Mouse (Mus musculus): ENCODE data around the gene Setd7.
"Not testable (repeated sequence)": the region's sequence is repeated elsewhere in the genome, so short reads cannot be mapped to it uniquely, and the experiment has no call there.

Setd7 gene

DNA sequence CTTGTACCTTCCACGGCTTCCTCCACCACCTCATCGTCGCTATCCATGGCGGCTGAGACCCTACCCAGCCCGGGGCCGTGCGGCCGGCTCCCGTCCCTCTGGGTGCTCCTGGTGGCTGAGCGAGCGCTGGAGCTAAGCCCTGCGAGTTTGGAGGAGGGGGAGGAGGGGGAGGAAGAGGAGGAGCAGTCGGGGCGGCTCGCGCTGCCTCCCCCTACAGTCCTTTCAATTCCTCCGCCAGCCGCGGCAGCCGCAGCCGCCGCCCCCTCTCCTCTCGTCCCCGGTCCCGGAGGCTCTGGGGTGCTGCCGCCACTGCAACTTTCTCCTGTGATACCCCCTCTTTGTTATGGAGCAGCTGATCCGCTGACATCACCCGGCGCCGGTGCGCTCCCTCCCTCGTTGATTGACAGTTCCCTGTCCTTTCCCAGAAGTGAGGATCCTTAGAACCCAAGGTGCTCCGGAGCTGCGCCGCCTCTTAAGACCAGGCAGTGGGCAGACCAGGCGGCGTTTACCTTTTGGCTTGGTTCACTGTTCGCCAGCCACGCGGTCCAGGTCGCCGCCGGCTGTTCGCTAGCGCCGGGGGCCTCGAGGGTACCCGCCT, at the start of gene Setd7:
Setd7 (minus strand) TSS at position 369 of the 598 bp plus-strand sequence.
- peak; percentile 57 to 66 for DNase-seq (ENCODE audit: low spot score in 2 of 2)

- no peak for DNase-seq (ENCODE audit: low spot score in 2 of 2)
These were observed 43.8 kb upstream of the Setd7 start for GRCm38 (mm10) chr3:51604489-51604888.

- peak; percentile 47 to 54 for DNase-seq (ENCODE audit: low spot score in 2 of 2)
These were observed 43.1 kb upstream of the Setd7 start for GRCm38 (mm10) chr3:51603705-51604291.

DNA sequence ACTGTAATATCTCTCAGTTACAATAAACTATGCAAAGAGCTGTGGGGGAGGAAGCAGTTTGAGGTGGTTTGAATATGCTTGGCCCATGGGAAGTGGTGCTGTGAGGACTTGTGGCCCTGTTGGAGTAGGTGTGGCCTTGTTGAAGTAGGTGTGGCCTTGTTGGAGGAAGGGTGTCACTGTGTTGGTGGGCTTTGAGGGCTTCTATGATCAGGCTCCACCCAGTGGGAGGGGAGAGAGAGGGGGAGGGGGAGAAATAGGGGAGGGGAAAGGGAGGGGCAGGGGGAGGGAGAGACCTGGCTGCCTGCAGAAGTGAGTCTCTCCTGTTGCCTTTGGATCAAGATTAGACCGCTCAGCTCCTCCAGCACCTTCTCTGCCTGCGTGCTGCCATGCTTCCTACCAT, 40.8 kb upstream of the Setd7 start:
- no peak for DNase-seq (ENCODE audit: low spot score in 2 of 2)

DNA sequence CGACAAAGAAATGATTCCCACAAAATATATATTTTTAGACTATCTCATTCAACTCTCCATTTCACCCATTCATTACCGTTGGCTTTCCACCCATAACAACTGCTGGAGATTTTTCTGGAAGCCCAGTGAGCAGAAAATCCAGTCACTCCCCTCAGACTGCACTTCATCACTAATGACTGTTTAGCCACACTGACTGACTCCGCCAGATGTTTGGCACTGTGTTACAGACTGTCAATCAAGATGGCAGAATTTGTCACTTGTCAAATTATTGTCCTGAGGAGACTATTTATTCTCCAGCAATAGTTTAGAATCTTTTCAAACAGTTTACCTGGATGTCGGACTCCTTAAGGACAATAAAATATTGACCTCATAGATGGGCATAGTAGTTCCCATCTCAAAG, 40.0 kb upstream of the Setd7 start:
- no peak for DNase-seq (ENCODE audit: low spot score in 2 of 2)

GRCm38 (mm10) chr3:51599057-51599630, 38.5 kb upstream of the Setd7 start:
- DNase-seq (ENCODE audit: low spot score in 2 of 2): no peak

DNA sequence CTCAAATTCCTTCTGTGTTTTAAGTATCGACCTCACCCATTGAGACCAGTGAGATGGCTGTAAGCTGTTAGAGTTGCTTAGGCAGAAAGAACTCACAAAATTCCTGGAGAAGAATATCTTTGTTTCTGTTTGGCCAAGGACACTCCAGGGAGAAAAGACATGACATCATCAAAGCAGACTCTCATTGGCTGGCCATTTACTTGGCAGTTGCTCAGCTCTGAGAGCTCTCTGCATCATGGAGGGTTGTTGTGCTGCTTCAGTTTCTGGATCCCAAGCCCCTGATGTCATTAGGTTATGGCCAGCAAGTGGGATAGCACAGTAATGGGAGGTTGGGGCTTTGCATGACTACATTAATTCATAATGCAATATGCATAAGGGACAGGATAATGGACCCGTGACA, 35.9 kb upstream of the Setd7 start:
- DNase-seq (ENCODE audit: low spot score in 2 of 2): no peak

GRCm38 (mm10) chr3:51593506-51593905, 32.8 kb upstream of the Setd7 start:
- DNase-seq (ENCODE audit: low spot score in 2 of 2): no peak

DNA sequence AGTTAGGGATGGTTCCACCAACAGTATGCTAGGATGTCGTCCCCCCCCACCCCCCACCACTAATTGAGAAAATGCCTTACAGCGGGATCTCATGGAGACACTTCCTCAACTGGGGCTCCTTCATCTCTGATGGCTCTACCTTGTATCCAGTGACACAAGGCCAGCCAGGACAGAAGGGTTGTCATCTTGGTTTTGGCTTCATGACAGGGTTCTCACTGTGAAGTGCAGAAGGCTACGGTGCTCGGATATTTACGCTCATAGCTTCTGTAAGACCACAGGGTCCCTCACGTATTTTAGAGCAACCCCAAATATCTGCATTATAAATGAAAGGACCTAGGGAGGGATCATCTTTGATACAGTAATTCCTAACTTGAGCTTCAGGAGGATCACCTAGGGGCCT, 30.9 kb upstream of the Setd7 start:
- no peak for DNase-seq (ENCODE audit: low spot score in 2 of 2)

DNA sequence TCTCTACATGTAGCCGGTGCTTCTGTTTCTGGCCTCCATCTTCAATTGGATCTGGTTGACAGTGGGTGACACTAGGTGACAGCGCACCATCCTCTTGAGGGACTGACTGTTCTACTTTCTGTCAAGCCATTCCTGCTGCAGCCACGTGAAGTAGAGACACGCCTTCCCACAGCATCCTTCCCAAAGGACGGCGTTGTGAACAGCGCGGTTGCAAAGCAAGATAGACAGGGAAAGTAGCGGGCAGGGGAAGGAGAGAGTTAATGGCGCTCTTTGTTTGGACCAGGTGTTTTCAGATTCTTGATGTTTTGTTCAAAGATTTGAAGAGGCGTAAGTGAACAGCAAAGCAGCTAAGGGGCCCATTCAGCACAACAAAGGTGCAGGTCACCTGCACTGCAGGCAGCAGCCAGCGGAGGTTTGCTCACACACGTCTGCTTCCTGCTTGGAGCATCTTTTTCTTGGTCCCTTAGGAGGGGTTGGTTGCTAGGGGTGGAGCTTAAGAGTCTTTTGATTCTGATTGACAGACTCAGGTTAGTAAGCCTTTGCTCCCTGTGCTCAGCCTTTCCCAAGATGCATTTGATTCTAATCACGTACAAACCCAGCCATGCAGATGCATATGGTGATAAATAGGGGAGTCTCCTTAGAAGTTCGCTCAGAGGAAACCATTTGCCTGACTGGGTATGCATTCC, 29.7 kb upstream of the Setd7 start:
- no peak for DNase-seq (ENCODE audit: low spot score in 2 of 2)

DNA sequence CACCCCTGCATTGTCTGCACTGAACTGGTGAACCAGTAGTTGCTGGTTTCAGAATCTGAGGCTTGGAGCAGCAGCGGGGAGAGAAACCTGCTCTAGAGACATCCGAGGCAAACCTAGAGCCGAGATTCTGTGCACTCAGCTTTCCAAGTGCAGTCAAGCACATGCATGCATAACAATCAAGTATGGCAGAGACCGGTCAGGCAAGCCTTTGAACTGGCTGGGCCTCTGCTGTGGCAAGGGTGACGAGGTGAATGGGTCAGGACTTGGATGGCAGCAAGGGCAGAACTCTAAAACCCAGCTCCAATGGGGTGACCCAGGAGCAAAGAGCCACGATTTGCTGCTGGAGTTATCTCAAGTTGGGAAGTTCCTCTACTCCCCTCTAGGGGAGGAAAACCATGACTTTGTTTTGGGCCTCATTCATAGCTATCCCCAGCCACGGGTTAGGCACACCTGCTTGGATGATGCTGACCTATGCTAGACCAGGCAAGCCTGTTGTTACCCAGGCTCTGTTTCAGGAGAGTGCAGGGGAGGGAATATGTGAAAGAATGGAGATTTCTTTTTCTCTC, 27.1 kb upstream of the Setd7 start:
- DNase-seq (ENCODE audit: low spot score in 2 of 2): no peak

DNA sequence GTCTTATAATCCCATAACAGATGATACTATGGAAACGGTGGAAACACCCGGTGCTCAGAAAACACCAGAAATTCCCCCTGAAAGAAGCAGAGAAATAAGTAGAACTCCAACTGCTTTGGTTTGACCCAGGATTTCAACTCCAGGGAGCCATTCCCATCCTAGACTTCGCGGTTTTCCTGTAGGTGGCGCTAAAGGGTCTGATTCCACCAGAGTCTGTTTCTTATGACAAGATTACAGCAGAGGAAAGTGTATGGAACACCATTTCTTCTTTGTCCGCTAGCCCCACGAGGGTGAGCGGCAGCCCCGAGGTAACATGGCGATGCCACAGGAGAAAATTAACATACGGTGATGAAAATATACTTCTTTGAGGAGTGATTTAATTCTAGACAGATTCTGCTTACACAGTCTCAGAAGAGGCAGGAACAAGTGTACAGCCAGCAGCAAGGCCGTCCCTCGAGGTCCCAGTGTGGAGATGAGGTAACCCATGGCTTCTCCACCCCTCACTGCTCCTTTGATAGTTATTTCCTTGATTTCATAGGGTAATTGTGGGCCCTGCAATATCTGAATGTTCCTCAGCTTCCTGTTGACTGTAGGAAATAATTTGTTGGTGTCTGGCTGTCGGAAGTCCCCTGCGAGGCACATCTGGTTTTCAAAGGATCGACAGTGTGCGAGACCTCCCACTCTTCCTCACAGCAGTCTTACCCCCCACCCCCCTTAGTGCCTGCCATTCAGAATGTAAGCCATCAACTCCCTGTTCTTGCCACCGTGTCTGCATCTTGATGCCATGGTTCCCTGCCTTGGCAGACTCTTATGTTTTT, 23.1 kb upstream of the Setd7 start:
- DNase-seq (ENCODE audit: low spot score in 2 of 2): peak; percentile 77 to 83

DNA sequence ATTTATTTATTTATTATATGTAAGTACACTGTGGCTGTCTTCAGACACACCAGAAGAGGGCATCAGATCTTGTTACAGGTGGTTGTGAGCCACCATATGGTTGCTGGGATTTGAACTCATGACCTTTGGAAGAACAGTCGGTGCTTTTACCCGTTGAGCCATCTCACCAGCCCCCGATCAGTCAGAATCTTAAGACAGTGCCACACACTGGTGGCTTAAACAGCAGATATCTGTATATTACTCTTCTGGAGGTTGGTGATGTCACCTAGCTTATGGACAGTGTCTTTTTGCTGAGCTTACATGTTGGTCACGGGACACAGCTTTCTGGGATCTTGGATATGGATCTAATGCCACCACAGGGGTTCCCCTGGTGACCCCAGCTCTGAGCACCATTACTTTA, 18.6 kb upstream of the Setd7 start:
- DNase-seq (ENCODE audit: low spot score in 2 of 2): not testable (repeated sequence)

DNA sequence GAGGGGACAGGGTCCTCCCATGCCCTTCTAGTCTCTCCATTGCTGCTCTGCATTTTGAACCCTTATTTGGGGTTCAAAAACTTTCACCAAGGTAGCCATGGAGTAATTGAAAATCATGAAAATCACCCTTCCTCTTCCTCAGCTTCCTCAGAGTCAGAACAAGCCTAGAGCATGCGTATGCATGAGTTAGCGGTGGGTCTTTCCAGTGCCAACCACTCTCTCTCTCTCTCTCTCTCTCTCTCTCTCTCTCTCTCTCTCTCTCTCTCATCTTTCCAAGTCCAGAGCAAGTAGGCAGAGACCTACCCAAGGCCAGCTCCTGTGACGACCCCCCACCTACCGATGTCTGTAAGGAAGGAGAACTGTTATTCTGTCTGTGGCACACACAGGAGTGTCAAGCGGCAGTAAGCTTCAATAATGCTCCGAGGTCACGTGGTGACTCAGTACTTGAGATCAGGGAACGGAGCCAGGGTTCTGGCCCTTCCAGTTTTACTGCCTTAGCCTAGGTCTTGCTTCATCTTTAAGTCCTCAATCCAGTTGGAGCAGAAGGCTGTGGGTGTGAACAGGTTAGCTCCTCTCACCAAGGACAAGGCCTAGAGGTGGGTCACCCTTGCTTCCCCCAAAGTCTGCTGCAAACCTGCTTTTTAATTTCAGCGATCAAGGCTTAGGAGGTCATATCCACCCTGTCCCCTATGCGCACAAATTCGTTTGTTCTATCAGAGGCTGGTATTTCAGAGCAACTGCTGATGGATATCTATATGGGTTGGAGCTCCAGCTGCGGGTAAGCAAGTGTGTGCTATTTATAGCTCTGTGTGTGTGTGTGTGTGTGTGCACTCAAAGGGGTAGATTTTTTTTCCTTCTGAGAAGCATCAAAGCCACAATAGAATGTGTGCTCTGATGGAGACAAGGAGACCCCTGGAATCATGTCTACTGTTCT, 17.4 kb upstream of the Setd7 start:
- DNase-seq (ENCODE audit: low spot score in 2 of 2): no peak

DNA sequence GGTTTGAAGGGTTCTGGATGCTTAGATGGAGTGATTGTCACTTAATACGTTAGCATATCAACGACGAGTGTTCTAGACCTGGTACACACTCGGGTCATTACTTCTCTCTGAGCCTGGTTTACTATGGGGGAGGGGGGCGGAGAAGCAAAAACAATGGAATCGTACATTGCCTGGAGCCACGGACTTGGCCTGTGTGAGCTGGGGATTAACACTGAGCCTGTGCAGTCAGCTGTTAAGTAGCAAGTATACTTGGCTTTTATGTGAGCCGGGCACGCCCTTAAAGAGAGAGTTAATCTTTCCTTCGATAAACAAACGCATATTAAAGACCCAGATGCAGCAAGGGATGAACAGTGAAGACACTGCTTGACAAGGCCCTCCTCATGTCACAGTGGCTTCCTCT, 16.7 kb upstream of the Setd7 start:
- DNase-seq (ENCODE audit: low spot score in 2 of 2): no peak

DNA sequence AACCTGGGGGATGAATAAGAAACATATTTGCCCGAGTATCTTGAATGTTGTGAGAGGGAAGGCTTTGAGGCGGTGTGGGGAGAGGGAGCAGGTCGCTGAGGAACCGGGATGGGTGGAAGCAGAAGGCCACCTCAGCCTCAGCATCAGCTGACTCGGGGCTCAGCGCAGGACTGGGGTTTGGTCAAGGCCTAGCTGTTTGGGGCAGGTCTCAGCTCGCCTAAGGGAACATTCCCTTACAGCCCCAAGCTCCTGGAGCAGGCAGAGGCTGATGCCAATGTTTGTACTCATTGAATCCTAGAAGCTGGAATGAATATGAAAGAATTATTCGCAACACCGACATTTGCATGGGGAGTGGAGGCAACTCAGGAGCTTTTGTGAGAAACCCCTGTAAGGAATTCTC, 13.2 kb upstream of the Setd7 start:
- DNase-seq (ENCODE audit: low spot score in 2 of 2): no peak

DNA sequence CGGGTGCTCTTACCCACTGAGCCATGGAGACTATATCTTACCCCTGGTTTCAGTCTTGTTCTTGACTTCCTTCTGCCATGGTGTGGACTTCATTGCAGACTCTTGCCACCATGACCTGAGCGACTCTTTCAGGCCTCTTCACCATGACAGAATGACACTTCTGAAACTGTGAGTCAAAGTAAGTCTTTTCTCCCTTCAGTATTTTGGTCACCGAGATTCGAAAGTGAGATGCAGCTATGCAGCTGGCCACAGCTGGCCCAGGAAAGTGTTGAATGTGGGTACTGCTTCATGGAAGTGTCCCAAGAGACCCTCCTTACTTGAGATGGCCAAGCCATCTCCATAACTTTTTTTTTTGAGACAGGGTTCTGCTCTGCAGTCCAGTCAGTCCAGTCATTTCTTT, 9.5 kb upstream of the Setd7 start:
- DNase-seq (ENCODE audit: low spot score in 2 of 2): no peak

DNA sequence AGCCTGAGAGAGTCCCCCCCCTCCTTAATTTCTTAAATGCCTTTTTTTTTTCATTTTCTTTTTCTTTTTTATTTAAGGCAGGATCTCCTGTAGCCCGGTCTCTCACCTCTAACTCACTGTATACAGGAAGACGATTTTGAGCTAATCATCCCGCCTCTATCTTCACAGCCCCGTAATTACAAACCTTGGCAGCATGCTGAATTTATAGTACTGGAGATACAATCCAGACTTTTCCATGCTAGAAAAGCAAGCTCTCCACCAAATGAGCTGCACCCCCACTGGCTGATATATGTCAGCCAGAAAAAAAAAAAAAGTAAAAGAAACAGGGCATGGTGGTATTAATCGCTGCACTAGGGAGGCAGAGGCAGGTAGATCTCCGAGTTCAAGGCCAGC, 1.3 kb upstream of the Setd7 start:
- no peak for DNase-seq (ENCODE audit: low spot score in 2 of 2)

DNA sequence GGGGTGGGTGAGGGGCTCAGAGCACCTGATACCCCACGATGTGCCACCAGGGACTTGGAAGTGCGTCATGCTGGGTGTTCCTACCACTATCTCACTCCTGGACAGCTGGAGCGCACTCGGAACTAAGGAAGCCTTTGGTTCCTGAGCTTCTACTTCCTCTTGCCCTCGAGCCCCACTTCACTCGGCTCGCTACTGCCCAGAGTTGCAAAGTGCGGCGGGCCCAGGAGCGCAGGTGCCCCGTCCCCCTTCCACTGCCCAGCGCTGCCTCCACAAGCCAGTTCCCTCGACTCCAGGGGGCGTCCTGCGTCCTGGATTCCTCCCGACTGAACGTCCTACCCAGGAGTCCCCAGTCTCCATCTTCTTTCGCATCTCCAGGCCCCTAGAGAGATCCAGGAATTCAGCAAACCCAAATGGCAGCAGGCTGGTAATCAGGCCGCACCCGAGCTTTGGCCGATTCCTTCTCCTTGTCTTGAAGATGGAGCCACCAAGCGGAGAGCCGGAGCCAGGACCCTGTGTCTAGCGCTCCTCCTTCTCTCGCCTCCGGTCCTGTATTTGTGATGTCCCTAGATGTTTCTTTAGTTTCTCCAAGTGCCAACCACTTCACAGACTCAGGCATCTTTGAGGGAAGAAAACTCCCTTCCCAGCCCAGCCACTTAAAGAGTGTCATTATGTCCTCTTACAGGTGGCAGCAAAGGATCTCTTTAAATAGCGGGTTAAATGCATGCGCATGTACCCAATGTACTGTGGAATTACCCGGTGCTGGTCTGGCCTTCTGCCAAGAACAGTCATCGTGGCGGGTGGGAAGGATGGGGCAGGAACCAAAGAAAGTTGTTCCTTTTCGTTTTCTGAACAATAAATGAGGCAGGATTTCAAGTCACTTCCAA, 672 bp upstream of the Setd7 start:
- DNase-seq (ENCODE audit: low spot score in 2 of 2): peak; percentile 22 to 47

Data from frontal cortex, postnatal 25 days (tissue).